Mouse (Mus musculus) C2C12 (cell line): ENCODE measurements at regions not wholly inside any gene's neighbourhood (a gene's known extent, or its start where the extent isn't known, plus 50 kb on each side); places are given as distances from the start of the nearest gene placed in this dataset.

ENCODE experiments used
- H3K27me3 ChIP-seq: one replicate; pipeline ENCODE4 v1.6.1; 2011; ENCODE audit not compliant: control insufficient read depth, insufficient read depth, insufficient read length
- H3K36me3 ChIP-seq: one replicate; pipeline ENCODE4 v1.6.1; 2011; ENCODE audit not compliant: control insufficient read depth, insufficient read depth
- H3K4me3 ChIP-seq: one replicate; pipeline ENCODE4 v1.5.1; 2011; ENCODE audit warnings: mild to moderate bottlenecking, control low read depth; ENCODE audit not compliant: poor library complexity, insufficient read depth, severe bottlenecking
- H3K79me2 ChIP-seq: one replicate; pipeline ENCODE4 v1.6.1; 2011; ENCODE audit not compliant: control insufficient read depth, insufficient read depth
- H3K79me3 ChIP-seq: one replicate; pipeline ENCODE4 v1.6.1; 2011; ENCODE audit warnings: low read depth, control low read depth
- H3ac ChIP-seq: one replicate; pipeline ENCODE3; 2011; ENCODE audit warnings: low read depth; ENCODE audit not compliant: control insufficient read depth, insufficient read length
- CEBPB ChIP-seq: IDR thresholded peaks from one replicate; pipeline ENCODE4 v1.6.1; 2011; ENCODE audit warnings: low read depth, mild to moderate bottlenecking, control low read depth, moderate library complexity
- CTCF ChIP-seq: IDR thresholded peaks from one replicate; pipeline ENCODE4 v1.5.1; 2011; ENCODE audit not compliant: control insufficient read depth, insufficient read depth, insufficient read length
- FOSL1 ChIP-seq: IDR thresholded peaks from one replicate; pipeline ENCODE4 v1.8.0; 2011; ENCODE audit warnings: mild to moderate bottlenecking, low read length; ENCODE audit not compliant: poor library complexity, insufficient read depth, severe bottlenecking
- MAX ChIP-seq: IDR thresholded peaks from one replicate; pipeline ENCODE4 v1.6.1; 2011; ENCODE audit warnings: mild to moderate bottlenecking, control low read depth
- MYOD1 ChIP-seq: IDR thresholded peaks from one replicate; pipeline ENCODE4 v1.6.1; 2011; ENCODE audit warnings: low read depth; ENCODE audit not compliant: control insufficient read depth, insufficient read length
- MYOG ChIP-seq: IDR thresholded peaks from one replicate; pipeline ENCODE4 v1.6.1; 2011; ENCODE audit not compliant: control insufficient read depth, insufficient read length; ENCODE audit errors: extremely low read depth
- USF1 ChIP-seq: IDR thresholded peaks from one replicate; pipeline ENCODE4 v1.6.1; 2011; ENCODE audit warnings: low read depth, mild to moderate bottlenecking, control low read depth, moderate library complexity

- H3K79me3 ChIP-seq: no peaks in the 10 kb centered on the region
- no peaks in the 10 kb centered on the region for H3K27me3 ChIP-seq
- no peaks in the 10 kb centered on the region for H3K36me3 ChIP-seq
- no peak overlapping the region for H3K4me3 ChIP-seq
- no peaks in the 10 kb centered on the region for H3K79me2 ChIP-seq
- no peak overlapping the region for H3ac ChIP-seq
- TF ChIP-seq MYOG: no peak
- no peak for TF ChIP-seq USF1
- no peak for TF ChIP-seq CTCF
- no peak for TF ChIP-seq FOSL1
- no peak for TF ChIP-seq MYOD1
- no peak for TF ChIP-seq CEBPB
- TF ChIP-seq MAX: no peak
Observed at GRCm38 (mm10) chr1:119226996-119227395, 173.6 kb upstream of the Gli2 start.

- Histone ChIP-seq H3K36me3 (no peaks in the 10 kb centered on the region), H3K27me3 (no peaks in the 10 kb centered on the region), H3K79me3 (no peaks in the 10 kb centered on the region), H3K4me3 (no peak overlapping the region), H3K79me2 (no peaks in the 10 kb centered on the region), H3ac (no peak overlapping the region)
- no peak for TF ChIP-seq USF1
- no peak for TF ChIP-seq MYOG
- TF ChIP-seq FOSL1: no peak
- no peak for TF ChIP-seq CTCF
- TF ChIP-seq MYOD1: no peak
- TF ChIP-seq CEBPB: no peak
- no peak for TF ChIP-seq MAX
Observed at GRCm38 (mm10) chr1:119223876-119224275, 170.5 kb upstream of the Gli2 start.

- no peaks in the 10 kb centered on the region for H3K79me2 ChIP-seq
Observed at GRCm38 (mm10) chr1:119221901-119222300, 168.5 kb upstream of the Gli2 start.

GRCm38 (mm10) chr1:119221012-119221411, 167.6 kb upstream of the Gli2 start:
- no peak overlapping the region for H3K4me3 ChIP-seq
- TF ChIP-seq CEBPB (no peak), CTCF (no peak), FOSL1 (no peak), MYOD1 (no peak), MAX (no peak), MYOG (no peak), USF1 (no peak)
- no peak overlapping the region for H3ac ChIP-seq
- no peaks in the 10 kb centered on the region for H3K27me3 ChIP-seq
- no peaks in the 10 kb centered on the region for H3K36me3 ChIP-seq
- no peaks in the 10 kb centered on the region for H3K79me2 ChIP-seq
- H3K79me3 ChIP-seq: no peaks in the 10 kb centered on the region

More at GRCm38 (mm10) chr1:119221901-119222300, 168.5 kb upstream of the Gli2 start:
- H3K4me3 ChIP-seq: no peak overlapping the region
- H3K27me3 ChIP-seq: no peaks in the 10 kb centered on the region
- TF ChIP-seq FOSL1 (no peak), CTCF (no peak), USF1 (no peak), MYOG (no peak), CEBPB (no peak), MYOD1 (no peak), MAX (no peak)
- H3K36me3 ChIP-seq: no peaks in the 10 kb centered on the region
- no peak overlapping the region for H3ac ChIP-seq
- no peaks in the 10 kb centered on the region for H3K79me3 ChIP-seq

- H3K79me3 ChIP-seq: no peaks in the 10 kb centered on the region
- TF ChIP-seq USF1 (no peak), MYOG (no peak), CEBPB (no peak), CTCF (no peak), MYOD1 (no peak), MAX (no peak), FOSL1 (no peak)
- no peaks in the 10 kb centered on the region for H3K36me3 ChIP-seq
- H3K79me2 ChIP-seq: no peaks in the 10 kb centered on the region
- no peak overlapping the region for H3ac ChIP-seq
- H3K4me3 ChIP-seq: no peak overlapping the region
- H3K27me3 ChIP-seq: no peaks in the 10 kb centered on the region
Observed at GRCm38 (mm10) chr1:119219817-119220216, 166.4 kb upstream of the Gli2 start.

- Histone ChIP-seq H3K36me3 (no peaks in the 10 kb centered on the region), H3K79me3 (no peaks in the 10 kb centered on the region), H3K27me3 (no peaks in the 10 kb centered on the region), H3ac (no peak overlapping the region), H3K4me3 (no peak overlapping the region), H3K79me2 (no peaks in the 10 kb centered on the region)
- TF ChIP-seq MAX: no peak
- peak; percentile 23 for TF ChIP-seq CEBPB
Observed at GRCm38 (mm10) chr1:119217387-119217786, 164.0 kb upstream of the Gli2 start.
